Mouse (Mus musculus): ENCODE data around the gene Per2.

The Per2 gene

DNA sequence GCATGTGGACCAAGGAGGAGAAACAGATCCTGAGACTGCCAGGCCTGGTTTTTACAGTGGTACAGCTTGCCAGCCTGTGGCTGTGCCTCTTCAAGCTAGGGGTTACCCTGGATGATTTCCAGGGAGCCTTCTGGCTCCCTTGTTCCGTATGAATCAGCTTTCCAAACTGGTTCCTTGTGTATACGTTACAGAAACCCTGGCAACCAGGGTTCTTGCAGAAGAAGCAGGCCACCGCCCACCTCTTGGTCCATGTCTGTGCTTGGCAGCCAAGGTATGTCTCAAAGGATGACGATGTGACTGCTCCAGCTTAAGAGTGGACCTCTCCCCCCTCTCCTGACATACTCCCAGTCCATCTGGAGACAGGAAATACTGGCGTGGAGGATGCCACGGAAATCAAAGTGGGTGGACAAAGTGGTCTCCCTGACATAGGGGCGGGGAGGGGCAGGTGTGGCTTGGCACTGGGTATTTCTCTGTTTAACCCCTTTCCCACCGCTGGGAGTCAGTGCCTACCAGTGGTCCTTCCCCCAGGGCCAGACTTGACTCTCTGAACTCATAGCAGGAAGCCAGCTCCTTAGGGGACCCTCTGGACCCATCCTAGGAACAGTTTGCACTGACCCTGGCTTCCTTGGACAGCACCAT lies 782 bp downstream of the Per2 start:
- peak; percentile 95 for DNase-seq

- DNase-seq: peak; percentile 56
These were observed 1.4 kb downstream of the Per2 start for GRCm38 (mm10) chr1:91457698-91458097.

DNA sequence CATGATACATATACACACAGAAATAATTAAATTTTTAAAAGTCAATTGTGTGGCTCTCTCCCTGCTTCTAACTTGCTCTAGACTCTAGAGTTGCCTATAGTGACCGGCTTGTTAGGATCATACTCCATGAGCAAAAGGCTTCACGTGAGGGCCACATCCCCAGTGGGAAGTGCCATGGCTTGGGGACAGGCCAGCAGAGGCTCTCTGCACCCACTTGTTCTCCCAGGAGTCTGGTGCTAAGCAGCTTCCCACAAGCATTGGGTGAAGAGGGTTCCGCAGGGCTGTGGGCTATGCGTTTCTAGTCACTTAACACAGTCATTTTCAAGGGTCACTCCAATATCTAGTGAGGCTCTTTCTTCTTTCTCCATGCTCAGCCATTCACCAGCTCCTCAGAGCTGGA lies 2.0 kb downstream of the Per2 start:
- DNase-seq: peak; percentile 67

DNA sequence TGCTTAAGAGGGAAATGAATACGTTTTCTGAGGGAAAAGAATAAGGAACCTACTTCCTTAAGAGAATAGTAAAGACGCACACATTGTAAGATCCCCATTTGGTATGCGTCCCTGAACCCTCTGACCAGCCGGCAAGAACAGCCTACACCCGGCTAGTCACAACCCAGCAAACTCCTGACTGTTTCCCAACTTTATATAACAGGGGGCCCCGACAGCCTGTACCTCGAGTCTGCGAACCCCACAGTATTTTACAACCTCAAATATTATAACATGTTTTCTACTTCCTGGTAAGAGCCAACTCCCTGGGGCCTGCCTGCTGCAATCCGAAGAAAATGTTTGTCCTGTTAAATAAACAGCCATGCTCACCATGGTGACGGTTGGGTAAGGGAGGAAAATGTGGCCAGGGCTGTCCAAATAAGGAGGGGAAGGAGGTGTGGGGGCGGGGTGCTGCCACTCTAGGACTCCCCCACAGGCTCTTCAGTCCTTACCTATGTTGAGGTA lies 2.8 kb downstream of the Per2 start:
- peak; percentile 96 for DNase-seq

DNA sequence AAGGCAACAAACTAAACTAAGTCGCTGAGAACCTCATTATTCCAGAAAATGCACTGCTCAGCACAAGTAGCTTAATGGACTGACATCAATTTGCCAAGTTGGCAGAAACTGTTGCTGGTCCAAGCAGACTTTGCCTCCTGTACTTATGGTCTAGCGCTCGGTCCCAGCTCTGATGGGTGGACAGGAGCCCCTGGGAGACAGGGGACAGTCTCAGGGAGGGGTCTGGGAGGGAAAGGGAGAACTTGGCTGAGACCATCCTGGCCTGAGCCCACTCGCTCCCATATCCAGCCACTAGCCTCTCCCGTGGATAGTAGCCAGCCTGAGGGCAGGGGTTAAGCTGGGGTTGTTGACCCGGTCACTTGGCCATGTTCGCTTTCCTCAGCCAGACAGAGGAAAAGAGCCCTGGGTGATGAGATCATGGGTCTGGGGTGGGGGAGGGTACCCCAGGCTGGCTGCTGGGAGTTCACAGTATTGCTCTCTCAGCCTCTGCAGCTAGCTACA lies 3.4 kb downstream of the Per2 start:
- DNase-seq: peak; percentile 86

- no peak for DNase-seq
These were observed 4.2 kb downstream of the Per2 start for GRCm38 (mm10) chr1:91454927-91455326.

DNA sequence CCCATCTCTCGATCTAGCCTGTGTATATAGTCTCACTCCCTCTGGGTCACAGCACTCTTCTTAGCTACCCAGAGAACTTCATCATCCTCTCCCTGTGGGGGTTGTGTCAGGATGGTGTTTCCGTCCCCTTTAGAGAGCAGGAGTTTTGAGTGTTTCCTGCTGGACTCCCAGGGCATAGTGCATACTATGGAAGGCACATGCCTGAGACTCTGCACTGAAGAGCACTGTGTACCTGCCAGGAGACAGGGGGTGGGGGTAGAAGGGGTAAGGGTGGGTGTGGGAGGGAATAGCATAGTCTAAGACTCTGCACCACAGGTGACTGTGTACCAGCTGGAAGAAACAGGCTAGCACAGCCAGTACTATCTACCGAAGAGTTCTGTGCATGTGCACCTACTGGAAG lies 4.8 kb downstream of the Per2 start:
- no peak for DNase-seq

DNA sequence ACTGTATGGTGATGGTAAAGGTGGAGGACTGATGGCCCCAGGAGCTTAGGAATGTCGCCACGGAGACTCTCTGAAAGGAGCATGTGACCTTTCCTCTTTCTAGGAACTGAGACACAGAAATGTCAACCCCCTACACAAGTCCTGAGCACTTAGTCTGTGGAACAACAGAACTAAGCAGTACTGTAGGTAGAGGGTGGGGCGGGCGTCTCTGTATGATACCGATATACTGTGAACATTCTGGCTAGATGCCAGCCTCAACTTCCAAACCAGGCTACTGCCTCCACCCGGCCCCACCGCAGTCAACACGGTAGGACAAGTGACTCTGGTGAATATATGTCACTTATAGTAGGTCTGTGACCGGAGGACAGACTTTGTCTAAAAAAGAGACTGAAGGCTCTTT lies 5.2 kb downstream of the Per2 start:
- DNase-seq: peak; percentile 29

GRCm38 (mm10) chr1:91451547-91452084 lies 7.5 kb downstream of the Per2 start:
- peak; percentile 37 for DNase-seq

DNA sequence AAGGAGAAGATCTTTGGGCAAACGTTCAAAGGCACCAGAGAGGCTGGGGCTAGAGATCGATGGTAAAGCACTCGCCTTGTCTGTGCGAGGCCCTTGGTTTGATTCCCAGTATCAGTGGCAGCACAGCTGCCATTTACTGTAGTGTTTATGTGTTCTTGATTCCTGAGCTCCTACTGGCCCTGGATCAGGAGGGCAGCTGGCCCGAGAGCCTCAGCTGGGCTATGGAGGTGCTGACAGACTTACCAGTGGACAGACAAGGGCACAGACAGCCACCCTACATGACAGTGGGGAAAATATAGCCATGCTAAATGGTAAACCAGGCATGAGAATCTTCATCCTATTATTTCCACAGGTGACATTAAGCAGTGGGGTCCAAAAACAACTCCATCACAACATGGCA lies 8.3 kb downstream of the Per2 start:
- DNase-seq: no peak

DNA sequence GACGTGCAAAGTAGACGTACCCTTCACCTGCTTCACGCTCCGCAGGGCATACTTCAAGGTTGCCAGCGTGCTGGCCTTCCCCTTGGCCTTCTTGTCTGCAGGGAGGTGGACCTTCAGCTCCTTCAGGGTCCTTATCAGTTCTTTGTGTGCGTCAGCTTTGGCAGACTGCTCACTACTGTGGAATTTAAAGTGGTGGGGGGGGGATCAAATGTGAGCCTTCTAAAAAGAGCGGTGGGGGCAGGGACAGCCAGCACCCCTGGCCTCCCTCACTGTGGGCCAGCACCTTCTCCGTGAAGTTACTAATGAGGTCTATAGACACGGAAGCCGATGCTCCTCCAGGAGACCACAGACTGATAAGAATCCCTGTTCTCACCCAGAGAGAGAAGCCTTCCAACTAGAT lies 10.4 kb downstream of the Per2 start:
- DNase-seq: peak; percentile 84

- DNase-seq: no peak
These were observed 12.6 kb downstream of the Per2 start for GRCm38 (mm10) chr1:91446511-91446910.

GRCm38 (mm10) chr1:91446060-91446459 lies 13.1 kb downstream of the Per2 start:
- peak; percentile 88 for DNase-seq

DNA sequence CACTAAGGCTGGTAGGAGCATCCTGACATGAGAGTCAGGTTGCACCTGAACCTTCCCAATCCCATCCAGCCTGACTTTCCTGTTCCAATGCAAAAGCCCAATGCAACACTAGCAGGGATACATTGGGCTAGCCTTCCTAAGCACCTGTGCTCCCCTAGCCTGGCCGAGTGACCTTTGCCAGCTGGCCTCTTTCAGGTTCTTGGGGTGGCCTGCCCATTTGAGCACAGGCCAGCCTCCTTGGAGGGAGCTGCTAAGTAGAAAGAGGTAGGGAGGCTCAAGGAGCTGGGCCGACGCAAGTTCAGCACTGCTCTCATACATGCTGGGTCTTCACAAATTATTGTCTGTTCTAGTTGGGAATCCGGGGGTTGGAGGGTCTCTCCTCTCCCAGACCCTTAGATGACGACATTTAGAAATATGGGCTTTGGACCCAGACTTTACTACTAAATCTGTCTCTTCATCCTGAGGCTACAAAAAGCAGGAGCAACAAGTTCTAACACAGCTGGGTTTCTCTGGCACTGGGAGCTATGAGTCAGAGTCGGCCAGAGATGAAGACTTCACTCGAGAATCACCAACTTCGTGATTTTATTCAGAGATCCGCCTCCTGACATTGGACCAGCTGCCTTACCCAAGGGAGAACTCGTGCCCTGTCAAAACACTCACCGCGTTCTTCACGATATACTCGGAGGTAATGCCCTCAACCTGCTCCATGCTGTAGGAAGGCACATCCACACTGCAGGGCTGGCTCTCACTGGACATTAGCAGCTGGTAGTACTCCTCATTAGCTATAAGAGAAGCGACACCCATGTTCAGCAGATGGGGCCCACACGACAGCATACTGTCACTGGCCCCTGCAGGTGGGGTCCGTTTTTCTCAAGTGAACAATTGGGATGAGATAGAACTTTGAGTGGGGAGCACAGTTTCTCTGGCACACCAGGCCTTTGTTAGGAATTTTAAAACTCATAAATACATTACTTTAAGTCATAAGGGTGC lies 14.0 kb downstream of the Per2 start:
- DNase-seq: no peak

DNA sequence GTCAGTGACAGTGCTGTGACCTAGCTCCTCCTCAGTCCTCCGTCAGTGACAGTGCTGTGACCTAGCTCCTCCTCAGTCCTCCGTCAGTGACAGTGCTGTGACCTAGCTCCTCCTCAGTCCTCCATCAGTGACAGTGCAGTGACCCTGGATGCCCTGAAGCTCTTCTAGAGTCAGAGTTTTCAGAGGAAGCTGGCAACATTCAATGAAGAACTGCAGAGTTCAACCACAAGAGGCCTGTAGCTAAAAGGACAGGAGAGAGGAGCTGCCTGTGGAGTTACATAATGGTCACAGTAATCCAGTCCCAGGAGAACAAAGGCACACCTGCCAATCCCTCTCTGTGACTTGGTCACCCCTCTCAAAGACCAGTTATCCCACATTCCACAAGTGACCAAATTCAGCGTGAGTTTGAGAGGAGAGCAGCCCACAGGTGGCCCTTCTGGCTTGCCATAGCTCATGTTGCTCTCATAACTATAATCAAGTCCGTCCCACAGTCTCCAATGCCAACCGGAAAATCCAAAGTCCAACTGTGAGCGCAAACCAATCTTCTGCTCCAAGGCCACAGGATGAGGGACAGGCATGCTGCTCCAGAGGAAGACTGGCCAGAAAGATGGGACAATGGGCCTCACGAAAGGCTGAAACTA lies 16.7 kb downstream of the Per2 start:
- peak; percentile 85 for DNase-seq

DNA sequence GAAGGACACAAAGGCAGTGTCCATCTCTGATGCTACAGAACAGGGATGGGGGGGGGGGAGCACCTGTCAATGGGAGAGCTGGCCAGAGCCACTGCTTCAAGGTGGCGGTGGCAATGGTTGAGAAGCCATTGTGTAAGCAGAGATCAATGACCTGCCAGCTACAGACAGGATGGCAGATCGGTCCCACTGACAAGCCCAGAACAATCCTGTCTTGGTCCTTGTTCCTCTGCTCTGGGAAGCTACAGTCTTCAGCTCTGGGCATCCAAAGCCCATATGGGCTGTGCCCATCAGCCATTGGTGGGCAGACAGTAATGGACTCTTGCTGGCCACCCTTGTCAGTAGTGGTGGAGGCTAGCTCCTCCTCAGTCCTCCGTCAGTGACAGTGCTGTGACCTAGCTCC lies 17.3 kb downstream of the Per2 start:
- DNase-seq: no peak

DNA sequence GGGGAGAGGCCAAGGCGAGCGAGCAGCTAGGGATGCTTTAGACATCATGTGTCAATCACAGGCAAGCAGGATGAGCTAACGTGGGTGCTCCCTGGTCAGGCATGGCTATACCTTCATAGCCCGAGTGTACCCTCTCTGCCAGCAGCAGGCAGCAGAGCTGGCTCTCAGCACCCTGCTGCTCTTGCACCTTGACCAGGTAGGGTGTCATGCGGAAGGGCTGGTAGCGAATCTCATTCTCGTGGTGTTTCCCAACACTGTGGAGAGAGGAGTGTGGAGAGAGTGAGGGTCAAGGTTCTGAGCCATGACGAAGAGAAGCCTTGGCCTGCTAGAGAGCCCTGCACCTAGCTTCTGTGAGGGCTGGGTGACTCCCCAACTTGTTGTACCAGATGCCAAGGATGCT lies 19.3 kb downstream of the Per2 start:
- no peak for DNase-seq

GRCm38 (mm10) chr1:91437573-91437972 lies 21.6 kb downstream of the Per2 start:
- peak; percentile 82 for DNase-seq

- DNase-seq: no peak
These were observed 22.1 kb downstream of the Per2 start for GRCm38 (mm10) chr1:91437083-91437400.

- DNase-seq: peak; percentile 96
These were observed 22.6 kb downstream of the Per2 start for GRCm38 (mm10) chr1:91436380-91437082.

DNA sequence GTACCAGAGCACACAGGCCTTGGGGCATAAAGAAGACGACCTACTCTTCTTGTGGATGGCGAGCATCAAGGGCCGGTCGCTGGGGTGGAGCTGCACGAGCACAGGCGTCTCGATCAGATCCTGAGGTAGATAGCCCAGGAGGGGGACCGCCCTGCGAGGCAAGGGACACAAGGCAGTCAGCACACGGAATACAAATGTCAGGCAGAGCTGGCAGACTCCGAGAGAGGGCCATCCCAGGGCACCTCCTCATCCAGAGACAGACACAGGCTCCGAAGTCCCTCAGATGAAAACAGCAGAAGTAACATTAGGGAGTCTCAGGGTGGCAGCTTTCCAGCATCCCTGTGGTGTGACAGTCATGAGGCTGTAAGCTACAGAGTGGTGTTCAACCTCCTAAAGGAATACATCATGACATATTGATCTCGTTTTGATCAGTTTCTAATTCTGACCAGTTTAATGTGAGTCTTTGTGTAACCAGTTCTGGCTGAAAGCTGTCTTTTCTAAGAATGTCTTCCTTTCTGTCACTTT lies 23.5 kb downstream of the Per2 start:
- DNase-seq: peak; percentile 37

GRCm38 (mm10) chr1:91434905-91435304 lies 24.2 kb downstream of the Per2 start:
- no peak for DNase-seq
